Mouse (Mus musculus) layer of hippocampus, adult 2 months (tissue): ENCODE results near the gene Aff3. TPM values are rescaled to one million over a fixed set of nuclear protein-coding genes. Genes with fewer than 3 reads are reported as not detected.

Source experiments
- DNase-seq, 2 experiments: peaks; one replicate each; pipeline ENCODE4 v3.0.0; 2022; ENCODE audit warnings: low spot score in 2 of 2
- H3K27ac ChIP-seq: fragments of 200-600 bp; 2 replicates; pipeline ENCODE4 v1.8.1; 2022
- H3K4me3 ChIP-seq: fragments of 200-600 bp; 2 replicates; pipeline ENCODE4 v1.8.1; 2022; ENCODE audit warnings: mild to moderate bottlenecking
- CTCF ChIP-seq: fragments of 200-600 bp; conservative IDR thresholded peaks from 2 replicates; pipeline ENCODE4 v1.8.1; 2022; ENCODE audit warnings: antibody characterized with exemption, mild to moderate bottlenecking, moderate library complexity
- total RNA-seq, 2 experiments: library from RNA; stranded (reverse); gene quantifications; 2 replicates each; pipeline ENCODE4 v1.2.3; 2021

Aff3 gene
- total RNA-seq, 2 experiments from 2014 or later: 108 to 117 TPM

DNA sequence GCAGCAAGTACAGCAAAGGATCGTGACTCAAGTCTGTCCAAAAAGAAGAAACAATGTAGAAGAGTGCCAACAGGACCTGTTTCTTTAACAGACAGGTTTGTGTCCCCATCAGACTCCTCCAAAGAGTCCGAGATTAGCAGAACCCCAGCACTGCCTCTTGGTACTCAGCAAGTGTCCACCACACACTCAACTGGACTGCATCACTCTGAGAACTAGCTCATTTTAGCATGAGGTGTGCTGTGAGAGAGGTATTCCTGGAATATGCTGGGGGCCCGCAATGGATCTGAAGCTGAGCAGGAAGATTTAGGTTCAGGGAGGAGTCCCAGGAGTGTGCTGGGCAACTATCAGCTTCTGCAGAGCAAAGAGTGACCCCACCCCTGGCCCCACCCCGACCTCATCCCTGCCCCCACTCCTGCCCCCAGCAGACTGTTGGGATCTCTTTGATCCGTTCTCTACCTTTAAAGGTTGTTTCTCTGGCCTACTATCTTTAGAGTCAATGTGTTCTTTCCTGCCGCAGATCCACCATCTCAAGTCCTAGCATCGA lies 157.0 kb downstream of the Aff3 start:
- no peak for TF ChIP-seq CTCF

GRCm38 (mm10) chr1:38506396-38506795 lies 158.4 kb downstream of the Aff3 start:
- no peak for TF ChIP-seq CTCF
- DNase-seq: no peak
- no peak overlapping the region for H3K27ac ChIP-seq
- no peak overlapping the region for H3K4me3 ChIP-seq

More for the DNA sequence above, 157.0 kb downstream of the Aff3 start:
- H3K4me3 ChIP-seq: no peak overlapping the region
- no peak for DNase-seq
- H3K27ac ChIP-seq: no peak overlapping the region

GRCm38 (mm10) chr1:38503431-38504089 lies 161.2 kb downstream of the Aff3 start:
- Histone ChIP-seq H3K27ac (no peak overlapping the region), H3K4me3 (no peak overlapping the region)
- TF ChIP-seq CTCF: no peak
- DNase-seq: no peak

DNA sequence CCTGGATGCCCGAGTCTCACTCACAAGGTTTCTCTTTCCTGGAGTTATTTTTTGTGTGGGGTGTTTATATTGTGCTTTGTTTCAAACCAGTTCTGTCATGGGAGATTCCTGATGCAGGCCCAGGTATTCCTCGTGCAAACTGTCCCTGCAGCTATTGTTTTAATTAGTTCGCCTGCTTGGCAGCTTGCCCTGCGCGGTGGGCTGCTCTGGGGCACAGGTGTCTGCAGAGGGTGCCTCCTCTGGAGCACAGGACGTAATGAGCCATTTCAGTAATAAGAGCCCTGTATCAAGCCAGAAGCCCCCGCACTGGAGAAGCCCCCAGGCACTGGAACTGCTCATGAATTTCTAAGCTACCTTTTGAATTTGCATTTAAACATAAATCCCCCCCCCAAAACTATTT lies 162.0 kb downstream of the Aff3 start:
- no peak for DNase-seq
- H3K4me3 ChIP-seq: no peak overlapping the region
- TF ChIP-seq CTCF: no peak
- no peak overlapping the region for H3K27ac ChIP-seq

DNA sequence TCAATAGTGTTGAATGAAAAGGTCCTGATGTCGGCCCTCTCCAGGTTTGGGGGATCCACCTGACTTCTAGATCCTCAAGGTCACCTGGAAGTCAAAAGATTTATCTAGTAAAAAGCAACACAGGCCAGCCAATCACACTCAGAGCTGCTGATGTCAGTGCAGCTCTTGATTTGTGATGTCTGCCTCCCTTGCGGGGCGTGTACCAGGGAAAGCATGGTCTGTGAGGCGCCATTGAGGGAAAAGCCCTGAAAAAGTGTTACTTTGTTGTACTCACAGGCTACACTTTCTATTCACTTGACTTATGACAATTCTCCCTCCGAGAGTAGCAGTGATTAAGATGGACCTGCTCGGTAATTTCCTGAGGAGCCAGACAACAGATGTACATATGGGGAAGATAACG lies 163.5 kb downstream of the Aff3 start:
- no peak overlapping the region for H3K4me3 ChIP-seq
- TF ChIP-seq CTCF: no peak
- no peak for DNase-seq
- H3K27ac ChIP-seq: no peak overlapping the region

DNA sequence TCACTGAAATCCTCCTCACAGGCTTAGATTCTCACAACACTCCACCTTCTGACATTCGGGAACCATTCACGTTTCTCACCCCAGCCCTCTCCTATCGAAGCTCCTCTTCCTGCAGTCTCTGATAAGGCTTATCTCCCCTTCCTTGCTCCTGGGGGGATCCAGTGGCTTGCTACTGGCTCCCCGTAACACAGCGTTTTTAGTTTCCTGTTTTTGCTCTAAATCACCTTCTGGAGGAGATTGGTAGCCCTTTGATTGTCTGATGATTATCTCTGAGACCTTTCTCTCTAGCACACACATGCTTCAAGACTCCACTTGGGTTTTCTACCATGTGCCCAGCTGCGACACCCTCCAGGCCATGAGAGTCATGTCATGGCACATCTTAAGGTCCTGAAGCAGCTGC lies 165.3 kb downstream of the Aff3 start:
- no peak overlapping the region for H3K27ac ChIP-seq
- no peak overlapping the region for H3K4me3 ChIP-seq
- no peak for DNase-seq
- no peak for TF ChIP-seq CTCF

DNA sequence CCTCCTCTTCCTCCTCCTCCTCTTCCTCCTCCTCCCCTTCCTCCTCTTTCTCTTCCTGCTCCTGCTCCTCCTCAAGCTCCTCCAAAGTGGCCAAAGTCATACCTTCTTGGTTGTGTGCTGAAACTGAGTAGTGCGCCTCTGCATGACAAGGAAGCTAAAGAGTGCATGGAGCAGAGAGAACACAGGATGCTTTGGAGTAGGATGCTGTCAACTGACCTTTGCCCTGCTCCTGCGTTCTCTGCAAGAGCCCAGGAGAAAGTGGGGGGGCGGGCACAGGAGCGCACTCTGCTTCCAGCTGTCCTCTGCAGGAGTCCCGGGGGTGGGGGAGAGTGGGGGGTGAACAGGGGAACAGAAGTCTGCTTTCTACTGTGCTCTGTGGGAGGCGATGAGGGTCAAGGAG lies 167.2 kb downstream of the Aff3 start:
- no peak for DNase-seq
- TF ChIP-seq CTCF: no peak
- Histone ChIP-seq H3K27ac (no peak overlapping the region), H3K4me3 (no peak overlapping the region)

DNA sequence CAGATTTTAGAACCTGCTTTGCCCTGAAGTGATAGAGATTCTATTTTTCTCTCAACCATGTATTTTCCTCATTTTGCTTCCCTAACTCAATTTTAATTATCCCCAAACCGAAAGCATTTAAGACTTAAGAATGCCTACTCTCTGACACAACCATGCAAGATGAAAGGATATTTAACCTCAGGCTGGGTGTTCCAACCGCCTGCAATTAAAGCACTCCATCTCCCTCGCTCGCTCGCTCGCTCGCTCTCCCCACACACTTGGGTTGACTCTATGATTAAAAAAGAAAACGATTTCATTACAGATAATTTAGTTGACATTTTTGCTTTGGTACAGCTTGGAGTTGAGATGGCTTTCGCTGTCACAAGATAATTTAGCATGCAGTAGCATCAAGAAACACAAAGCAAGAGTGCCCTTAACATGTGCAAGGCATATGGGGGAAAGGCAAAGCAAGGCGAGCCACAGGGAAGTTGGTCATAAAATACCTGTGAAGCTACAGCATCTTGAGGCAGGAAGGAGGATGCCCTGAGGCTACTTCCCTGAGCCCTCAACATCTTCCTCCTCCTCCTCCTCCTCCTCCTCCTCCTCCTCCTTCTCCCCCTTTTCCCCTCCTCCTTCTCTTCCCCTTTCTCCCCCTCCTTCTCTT lies 167.7 kb downstream of the Aff3 start:
- 0 out of 2 replicates have a peak overlapping the region, but pooled peaks have one; percentile 15 for H3K27ac ChIP-seq
- H3K4me3 ChIP-seq: no peak overlapping the region; the same call in 1 of the 2 replicates
- no peak for TF ChIP-seq CTCF
- no peak for DNase-seq

- no peak for TF ChIP-seq CTCF
Measured at GRCm38 (mm10) chr1:38495284-38495683, 169.5 kb downstream of the Aff3 start.

DNA sequence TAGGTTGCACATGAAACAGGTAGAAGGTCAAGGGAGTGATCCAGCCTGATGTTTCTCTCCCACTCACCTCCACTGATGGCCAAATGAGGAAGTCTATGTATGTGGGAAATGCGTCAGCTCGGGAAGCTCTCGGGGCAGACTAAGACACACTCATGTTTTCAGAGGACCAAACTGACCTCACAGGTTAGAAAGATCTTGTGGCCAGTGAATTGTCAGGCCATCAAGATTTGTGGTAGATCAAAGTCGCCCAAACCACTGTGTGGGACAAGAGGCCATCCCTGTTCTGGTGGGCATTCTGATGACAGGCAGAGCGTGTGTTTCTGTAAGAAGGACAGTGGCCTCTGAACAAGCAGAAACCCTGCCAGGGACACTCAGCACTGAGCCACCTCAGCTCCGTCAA lies 175.0 kb downstream of the Aff3 start:
- no peak for TF ChIP-seq CTCF
- H3K27ac ChIP-seq: no peak overlapping the region
- no peak for DNase-seq
- no peak overlapping the region for H3K4me3 ChIP-seq

More at GRCm38 (mm10) chr1:38495284-38495683, 169.5 kb downstream of the Aff3 start:
- Histone ChIP-seq H3K27ac (no peak overlapping the region), H3K4me3 (no peak overlapping the region)
- no peak for DNase-seq

- no peak for TF ChIP-seq CTCF
- DNase-seq: no peak
- Histone ChIP-seq H3K4me3 (no peak overlapping the region), H3K27ac (no peak overlapping the region)
Measured at GRCm38 (mm10) chr1:38488667-38489210, 176.0 kb downstream of the Aff3 start.

GRCm38 (mm10) chr1:38487884-38488283 lies 176.9 kb downstream of the Aff3 start:
- no peak overlapping the region for H3K4me3 ChIP-seq
- H3K27ac ChIP-seq: no peak overlapping the region
- DNase-seq: no peak
- TF ChIP-seq CTCF: no peak

DNA sequence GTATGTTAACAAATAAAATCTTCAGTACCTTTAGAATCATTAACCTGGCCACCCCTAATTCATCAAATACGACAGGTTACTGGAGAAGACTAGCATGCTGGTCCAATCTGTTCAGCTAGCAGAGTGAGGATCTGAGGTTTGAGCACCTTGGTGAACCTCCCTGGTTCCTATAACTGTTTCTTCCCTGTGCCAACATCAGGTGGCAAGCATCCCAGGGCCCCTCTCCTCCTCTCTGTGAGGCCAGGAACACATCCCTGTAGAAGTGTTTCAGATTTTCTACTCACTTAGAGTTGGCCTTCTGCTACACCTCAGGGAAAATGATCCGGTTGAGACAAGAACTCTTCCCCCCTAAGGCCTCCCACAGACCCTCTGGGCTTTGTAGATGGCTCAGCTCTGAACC lies 181.6 kb downstream of the Aff3 start:
- Histone ChIP-seq H3K4me3 (no peak overlapping the region), H3K27ac (no peak overlapping the region)
- no peak for TF ChIP-seq CTCF
- DNase-seq: no peak

GRCm38 (mm10) chr1:38478246-38478743 lies 186.5 kb downstream of the Aff3 start:
- no peak for DNase-seq
- H3K4me3 ChIP-seq: no peak overlapping the region
- TF ChIP-seq CTCF: no peak
- H3K27ac ChIP-seq: no peak overlapping the region
